Mouse (Mus musculus): ENCODE measurements at regions not wholly inside any gene's neighbourhood (a gene's known extent, or its start where the extent isn't known, plus 50 kb on each side); places are given as distances from the start of the nearest gene placed in this dataset.

DNA sequence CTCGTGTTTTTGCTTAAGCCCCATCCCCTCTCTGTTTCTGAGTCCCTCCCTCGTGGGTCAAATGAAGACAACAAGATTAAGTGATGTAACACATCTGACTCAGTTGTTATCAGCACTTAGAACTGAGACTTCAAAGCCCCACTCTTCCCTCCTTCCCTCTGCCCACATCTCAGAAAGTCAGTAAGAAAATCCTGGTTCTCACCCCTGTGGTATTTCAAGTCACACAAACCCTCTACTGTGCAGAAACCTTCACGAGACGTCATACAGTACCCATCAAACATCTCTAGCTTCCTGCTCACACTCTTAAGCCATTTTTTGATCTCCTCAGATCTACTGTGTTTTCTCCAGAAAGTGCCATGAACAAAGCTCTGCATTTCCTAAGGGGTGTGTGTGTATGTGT lies 91.4 kb downstream of the Chst2 start:
- no peak for ATAC-seq
- no peaks in the 10 kb centered on the region for H3K4me1 ChIP-seq (ENCODE audit: control insufficient read depth, insufficient read depth, low read length)
- H3K4me2 ChIP-seq (ENCODE audit: low read depth, low read length): no peak overlapping the region
- no peak overlapping the region for H3K27ac ChIP-seq (ENCODE audit: low read length)
- H3K4me3 ChIP-seq (ENCODE audit: low read length): no peak overlapping the region
- no peaks in the 10 kb centered on the region for H3K36me3 ChIP-seq (ENCODE audit: control insufficient read depth, insufficient read depth, low read length)
- no peaks in the 10 kb centered on the region for H3K9me3 ChIP-seq (ENCODE audit: control insufficient read depth, low read length)
- WGBS: 53% methylated on average over 4 of the region's 4 CpGs
- no peaks in the 10 kb centered on the region for H3K27me3 ChIP-seq (replicated peaks; ENCODE audit: control insufficient read depth, insufficient read depth, low read length)
- no peak overlapping the region for H3K9ac ChIP-seq (ENCODE audit: low read depth, low read length)

DNA sequence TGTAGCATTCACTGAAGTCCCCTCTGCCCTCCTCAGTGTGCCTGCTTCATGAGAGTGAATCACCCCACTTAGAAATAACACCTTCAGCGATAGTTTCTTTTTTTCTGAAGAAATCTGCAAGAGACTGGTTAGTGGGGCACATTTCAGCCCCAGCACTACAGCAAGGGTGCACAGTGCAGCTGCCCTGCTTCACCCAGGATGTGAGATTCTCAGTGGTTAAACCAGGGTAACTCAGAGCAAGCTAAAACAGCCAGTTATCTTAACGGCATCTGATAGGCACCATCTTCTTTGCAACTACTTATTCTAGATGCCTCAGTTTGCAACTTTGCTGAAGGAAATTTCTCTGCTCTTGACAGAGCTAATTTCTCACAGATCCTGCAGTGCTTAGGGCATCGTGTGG lies 94.9 kb downstream of the Chst2 start:
- H3K4me3 ChIP-seq (ENCODE audit: low read length): no peak overlapping the region
- no peaks in the 10 kb centered on the region for H3K27me3 ChIP-seq (replicated peaks; ENCODE audit: control insufficient read depth, insufficient read depth, low read length)
- no peak overlapping the region for H3K9ac ChIP-seq (ENCODE audit: low read depth, low read length)
- no peaks in the 10 kb centered on the region for H3K4me1 ChIP-seq (ENCODE audit: control insufficient read depth, insufficient read depth, low read length)
- WGBS: 74% methylated on average over 3 of the region's 3 CpGs
- no peak overlapping the region for H3K27ac ChIP-seq (ENCODE audit: low read length)
- H3K36me3 ChIP-seq (ENCODE audit: control insufficient read depth, insufficient read depth, low read length): no peaks in the 10 kb centered on the region
- no peaks in the 10 kb centered on the region for H3K9me3 ChIP-seq (ENCODE audit: control insufficient read depth, low read length)
- no peak overlapping the region for H3K4me2 ChIP-seq (ENCODE audit: low read depth, low read length)
- ATAC-seq: no peak

DNA sequence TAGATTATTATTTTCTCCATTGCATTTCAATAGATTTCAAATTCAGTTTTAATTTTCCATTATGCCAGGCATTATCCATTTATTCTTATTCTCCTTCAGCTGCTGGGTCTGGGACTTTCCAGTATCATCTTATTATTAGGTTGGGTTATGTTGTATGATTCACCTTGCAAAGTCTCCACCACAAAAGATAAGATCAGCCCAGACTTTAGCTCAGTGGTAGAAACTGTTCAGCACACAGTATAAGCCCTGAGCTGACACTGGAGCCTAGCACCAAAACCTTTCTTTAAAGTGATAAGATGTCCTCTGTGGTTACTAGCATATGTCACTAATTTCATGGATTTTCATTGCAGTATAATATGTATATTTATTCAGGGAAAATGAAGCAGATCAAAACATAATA lies 117.5 kb downstream of the Chst2 start:
- Histone ChIP-seq H3K27ac (ENCODE audit: low read length) (no peak overlapping the region), H3K4me2 (ENCODE audit: low read depth, low read length) (no peak overlapping the region), H3K9ac (ENCODE audit: low read depth, low read length) (no peak overlapping the region), H3K9me3 (ENCODE audit: control insufficient read depth, low read length) (no peaks in the 10 kb centered on the region), H3K4me3 (ENCODE audit: low read length) (no peak overlapping the region), H3K4me1 (ENCODE audit: control insufficient read depth, insufficient read depth, low read length) (no peaks in the 10 kb centered on the region), H3K27me3 (replicated peaks; ENCODE audit: control insufficient read depth, insufficient read depth, low read length) (no peaks in the 10 kb centered on the region), H3K36me3 (ENCODE audit: control insufficient read depth, insufficient read depth, low read length) (no peaks in the 10 kb centered on the region)
- no peak for ATAC-seq

DNA sequence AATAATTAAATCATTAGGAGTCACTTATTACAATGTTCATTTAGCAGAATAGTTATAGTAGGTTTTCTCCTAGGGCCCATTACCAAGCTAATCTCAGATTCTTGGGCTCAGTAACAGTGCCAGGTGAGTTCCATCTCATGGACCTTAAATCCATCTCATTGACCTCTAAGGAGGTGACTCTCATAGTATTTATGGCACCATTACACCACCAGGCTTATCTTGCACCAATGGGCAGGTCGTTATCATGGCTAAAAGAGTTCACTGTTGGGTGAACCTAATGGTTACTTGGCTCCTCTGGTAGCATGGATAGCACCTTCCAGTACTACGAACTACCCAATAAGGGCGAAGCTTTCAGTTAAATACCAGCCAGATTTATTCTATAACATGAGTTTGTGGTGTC lies 123.5 kb downstream of the Chst2 start:
- Histone ChIP-seq H3K27ac (ENCODE audit: low read length) (no peak overlapping the region), H3K9ac (ENCODE audit: low read depth, low read length) (no peak overlapping the region), H3K4me3 (ENCODE audit: low read length) (no peak overlapping the region), H3K9me3 (ENCODE audit: control insufficient read depth, low read length) (no peaks in the 10 kb centered on the region), H3K27me3 (replicated peaks; ENCODE audit: control insufficient read depth, insufficient read depth, low read length) (no peaks in the 10 kb centered on the region), H3K36me3 (ENCODE audit: control insufficient read depth, insufficient read depth, low read length) (no peaks in the 10 kb centered on the region), H3K4me2 (ENCODE audit: low read depth, low read length) (no peak overlapping the region), H3K4me1 (ENCODE audit: control insufficient read depth, insufficient read depth, low read length) (no peaks in the 10 kb centered on the region)
- ATAC-seq: peak; percentile 56; the same call in 1 of the 2 replicates
- 82% methylated on average over 3 of the region's 3 CpGs for WGBS

DNA sequence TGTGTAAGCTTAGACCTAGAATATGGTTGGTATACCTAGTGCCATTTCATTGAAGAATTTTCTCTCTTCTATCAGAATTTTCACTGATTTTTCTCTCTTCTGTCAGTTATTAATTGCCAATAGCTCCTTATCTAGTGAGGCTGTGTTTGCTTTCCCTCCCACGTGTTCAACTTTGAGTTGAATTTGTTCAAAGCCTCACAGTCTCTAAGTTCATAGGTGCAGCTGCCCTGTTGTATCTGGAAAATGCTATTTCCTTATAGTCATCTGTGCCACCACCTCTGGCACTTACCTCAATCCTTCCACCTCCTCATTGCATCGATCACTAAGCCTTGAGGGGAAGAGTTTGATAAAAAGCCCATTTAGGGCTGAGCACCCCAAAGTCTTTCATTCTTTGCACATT lies 124.0 kb downstream of the Chst2 start:
- WGBS: 64% methylated on average over 2 of the region's 2 CpGs
- peak; percentile 86 for ATAC-seq
- H3K9me3 ChIP-seq (ENCODE audit: control insufficient read depth, low read length): no peaks in the 10 kb centered on the region

More for the DNA sequence above, 124.0 kb downstream of the Chst2 start:
- Histone ChIP-seq H3K27me3 (replicated peaks; ENCODE audit: control insufficient read depth, insufficient read depth, low read length) (no peaks in the 10 kb centered on the region), H3K36me3 (ENCODE audit: control insufficient read depth, insufficient read depth, low read length) (no peaks in the 10 kb centered on the region), H3K9ac (ENCODE audit: low read depth, low read length) (no peak overlapping the region), H3K4me3 (ENCODE audit: low read length) (no peak overlapping the region), H3K4me1 (ENCODE audit: control insufficient read depth, insufficient read depth, low read length) (no peaks in the 10 kb centered on the region), H3K4me2 (ENCODE audit: low read depth, low read length) (no peak overlapping the region), H3K27ac (ENCODE audit: low read length) (no peak overlapping the region)
